Mouse (Mus musculus) layer of hippocampus, postnatal 36 days (tissue): ENCODE measurements at regions not wholly inside any gene's neighbourhood (a gene's known extent, or its start where the extent isn't known, plus 50 kb on each side); places are given as distances from the start of the nearest gene placed in this dataset.
A peak's percentile ranks its signal among the peaks of the same experiment; 100 is the strongest.

Experiments used
- DNase-seq, 2 experiments: peaks; one replicate each; pipeline ENCODE4 v3.0.0; 2022

DNA sequence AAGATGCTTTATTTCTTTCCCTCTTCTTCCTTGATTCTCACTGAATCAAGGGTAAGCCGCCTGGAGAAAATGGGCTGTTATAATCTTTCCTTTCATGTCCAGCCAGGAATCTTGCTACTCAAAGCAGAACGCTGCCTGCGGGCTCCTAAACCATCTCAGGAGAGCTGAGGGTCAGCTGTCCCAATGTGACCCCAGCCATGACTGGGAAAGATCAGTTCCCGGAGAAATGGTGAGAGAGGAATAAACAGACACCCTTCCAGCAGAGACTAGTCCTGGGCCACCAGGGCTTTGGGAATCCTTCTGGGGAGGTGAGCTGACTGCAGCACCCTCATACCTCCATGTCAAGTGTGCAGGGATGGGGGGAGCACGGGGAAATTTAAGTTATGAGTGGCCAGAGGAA lies 195.4 kb upstream of the Dio3 start:
- no peak for DNase-seq

- DNase-seq, result no peak
These were observed 191.9 kb upstream of the Dio3 start for GRCm38 (mm10) chr12:110086921-110087320.

- DNase-seq, result no peak
These were observed 191.1 kb upstream of the Dio3 start for GRCm38 (mm10) chr12:110087812-110088211.

DNA sequence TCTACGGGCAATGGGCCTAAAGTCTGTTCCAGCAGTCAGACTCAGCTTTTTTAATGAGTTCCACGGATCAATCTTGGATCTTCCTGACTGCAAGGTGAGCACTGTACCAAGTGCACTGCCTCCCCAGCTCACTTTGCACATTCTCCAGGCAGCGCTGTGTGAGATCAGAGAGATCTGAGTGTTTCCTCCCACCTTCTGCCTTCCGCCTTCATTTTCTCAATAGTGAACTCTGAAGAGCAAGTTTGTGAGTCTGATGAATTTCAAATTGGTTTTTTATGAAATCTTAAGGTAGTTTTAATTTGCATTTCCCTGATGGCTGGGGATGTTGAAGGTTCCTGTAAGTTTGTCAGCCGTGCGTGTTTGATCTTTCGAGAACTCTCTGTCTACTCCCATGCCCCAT lies 176.7 kb upstream of the Dio3 start:
- DNase-seq, result no peak

DNA sequence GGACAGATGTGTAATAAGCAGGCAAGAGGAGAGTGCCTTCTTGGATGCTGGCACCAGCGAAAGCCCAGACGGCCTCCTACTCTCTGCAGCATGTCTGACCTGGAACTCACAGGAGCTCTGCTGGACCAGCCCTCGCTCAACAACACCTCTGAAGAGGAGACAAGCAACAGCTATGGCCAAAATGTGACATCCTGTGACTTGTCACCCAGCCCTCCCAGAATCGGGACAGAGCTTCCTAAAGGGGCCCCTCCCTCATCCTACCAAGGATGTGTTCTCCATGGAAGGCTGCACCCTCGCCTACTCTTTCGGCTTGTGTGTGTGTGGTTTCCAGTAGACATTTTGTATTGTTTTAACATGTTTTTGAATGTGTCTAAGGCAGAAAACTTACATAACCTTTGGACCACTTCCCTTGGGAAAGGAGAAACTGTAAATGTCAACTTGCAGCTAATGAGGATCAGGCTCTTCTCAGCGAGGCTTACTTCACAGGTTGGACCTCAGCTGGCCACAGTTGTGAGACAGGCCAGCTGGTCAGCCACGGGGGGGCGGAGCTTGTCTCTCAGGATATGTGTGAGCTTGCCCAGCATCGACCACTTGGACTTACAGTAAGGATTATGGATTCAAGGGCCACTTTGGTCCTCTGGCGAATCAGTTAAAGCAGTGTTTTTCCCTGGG lies 166.7 kb upstream of the Dio3 start:
- no peak for DNase-seq

GRCm38 (mm10) chr12:110112723-110113105 lies 166.2 kb upstream of the Dio3 start:
- no peak for DNase-seq

DNA sequence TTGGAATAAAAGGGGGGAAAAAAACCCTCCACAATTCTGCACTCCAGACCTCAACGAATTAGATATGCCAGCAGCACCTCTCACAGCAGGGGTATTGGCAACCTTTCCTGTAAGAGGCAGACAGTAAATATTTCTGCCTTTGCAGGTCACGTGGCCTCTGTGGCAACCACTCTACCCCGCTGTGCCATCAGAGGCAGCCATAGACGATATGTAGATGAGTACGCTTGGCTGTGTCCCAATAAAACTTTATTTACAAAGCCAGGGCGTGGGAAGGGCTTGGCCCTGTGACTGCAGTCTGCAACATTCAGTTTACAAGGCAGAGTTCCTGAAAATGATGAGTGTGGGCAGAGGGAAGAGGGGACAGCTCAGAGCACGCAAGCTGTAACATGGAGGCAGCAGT lies 158.7 kb upstream of the Dio3 start:
- peak; percentile 28 to 50 for DNase-seq

DNA sequence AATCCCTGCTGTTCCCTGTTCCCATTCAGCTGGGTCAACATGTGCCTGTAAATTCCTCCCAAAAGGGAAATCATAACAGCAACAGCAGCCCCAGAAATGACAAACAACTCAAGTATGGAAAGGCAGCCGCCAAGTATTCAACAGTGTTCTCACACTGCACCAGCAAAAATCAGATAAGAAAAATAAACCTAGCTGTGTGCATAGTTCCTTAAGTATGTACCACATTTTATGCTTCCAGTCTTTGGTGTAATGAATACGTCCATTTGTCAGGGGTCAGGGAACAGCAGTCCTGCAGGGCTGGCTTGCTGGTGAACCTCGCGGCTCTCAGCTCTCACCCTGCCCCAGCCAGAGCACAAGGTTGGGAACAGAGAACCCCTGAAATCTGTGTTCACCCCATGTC lies 155.9 kb upstream of the Dio3 start:
- no peak for DNase-seq

GRCm38 (mm10) chr12:110126525-110126924 lies 152.3 kb upstream of the Dio3 start:
- no peak for DNase-seq

- DNase-seq, result no peak
These were observed 133.5 kb upstream of the Dio3 start for GRCm38 (mm10) chr12:110145379-110145778.

GRCm38 (mm10) chr12:110154225-110154962 lies 124.5 kb upstream of the Dio3 start:
- no peak for DNase-seq

- DNase-seq, result no peak
These were observed 123.9 kb upstream of the Dio3 start for GRCm38 (mm10) chr12:110154963-110155325.

GRCm38 (mm10) chr12:110156441-110156840 lies 122.4 kb upstream of the Dio3 start:
- no peak for DNase-seq

- DNase-seq, result no peak
These were observed 120.7 kb upstream of the Dio3 start for GRCm38 (mm10) chr12:110157998-110158747.

DNA sequence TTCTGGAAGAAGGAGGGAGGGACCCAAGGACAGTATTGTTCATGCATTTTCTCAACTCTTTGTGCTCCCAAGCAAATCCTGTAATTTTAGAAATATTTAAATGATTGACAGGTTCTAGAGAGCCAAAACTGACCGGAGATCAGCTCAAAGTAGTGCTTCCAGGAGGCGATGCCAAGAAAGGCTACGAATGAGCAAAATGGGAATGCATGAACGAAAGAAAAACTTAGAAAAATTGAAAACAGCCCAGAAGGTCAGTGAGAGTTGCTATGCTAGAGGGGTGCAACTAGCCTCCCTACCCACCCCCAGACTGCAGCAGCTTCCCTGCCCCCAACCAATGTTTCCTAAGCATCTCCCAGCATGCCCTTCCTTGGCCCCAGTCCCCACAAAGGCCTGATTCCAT lies 117.6 kb upstream of the Dio3 start:
- DNase-seq, result no peak

DNA sequence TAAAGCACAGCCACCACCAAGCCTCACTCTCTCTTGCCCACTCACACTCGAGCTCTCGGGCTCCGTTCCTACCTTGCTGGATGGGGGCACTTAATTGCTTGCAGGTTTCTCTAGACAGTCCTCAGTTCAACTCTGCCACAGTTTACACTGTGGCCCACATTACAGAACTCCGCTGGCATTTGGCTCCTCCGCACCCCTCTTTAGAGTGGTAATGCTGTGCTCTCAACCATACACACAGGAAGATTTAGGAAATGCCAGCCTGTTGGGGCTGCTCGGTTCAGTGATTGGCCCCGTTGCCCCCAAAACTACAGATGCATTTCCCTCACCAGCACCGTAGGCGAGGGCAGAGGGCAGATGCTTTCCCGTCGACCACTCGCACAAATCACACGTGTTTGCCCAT lies 113.4 kb upstream of the Dio3 start:
- DNase-seq, result no peak

- DNase-seq, result no peak
These were observed 110.5 kb upstream of the Dio3 start for GRCm38 (mm10) chr12:110168407-110168806.

GRCm38 (mm10) chr12:110169261-110169660 lies 109.6 kb upstream of the Dio3 start:
- no peak for DNase-seq

DNA sequence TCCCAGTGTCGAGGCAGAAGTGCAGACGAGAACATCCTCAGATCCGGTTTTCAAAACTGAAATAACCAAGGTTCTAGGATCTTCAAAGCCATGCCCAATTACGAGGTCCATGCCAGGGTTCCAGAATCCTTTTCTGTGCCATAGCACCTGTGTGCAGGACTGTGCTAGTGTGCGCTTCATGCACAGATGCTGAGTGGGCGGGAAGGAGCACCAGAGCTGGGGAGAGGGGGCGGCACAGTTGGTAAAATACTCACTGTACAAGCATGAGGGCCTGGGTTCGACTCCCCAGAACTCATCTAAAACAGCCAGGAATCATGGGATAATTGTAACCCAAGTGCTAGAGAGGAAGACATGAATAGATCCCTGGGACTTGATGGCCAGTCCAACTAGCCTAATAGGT lies 108.4 kb upstream of the Dio3 start:
- peak; percentile 23 to 28 for DNase-seq

- DNase-seq, result no peak
These were observed 101.0 kb upstream of the Dio3 start for GRCm38 (mm10) chr12:110177826-110178225.

- no peak for DNase-seq
These were observed 95.4 kb upstream of the Dio3 start for GRCm38 (mm10) chr12:110183473-110183872.

DNA sequence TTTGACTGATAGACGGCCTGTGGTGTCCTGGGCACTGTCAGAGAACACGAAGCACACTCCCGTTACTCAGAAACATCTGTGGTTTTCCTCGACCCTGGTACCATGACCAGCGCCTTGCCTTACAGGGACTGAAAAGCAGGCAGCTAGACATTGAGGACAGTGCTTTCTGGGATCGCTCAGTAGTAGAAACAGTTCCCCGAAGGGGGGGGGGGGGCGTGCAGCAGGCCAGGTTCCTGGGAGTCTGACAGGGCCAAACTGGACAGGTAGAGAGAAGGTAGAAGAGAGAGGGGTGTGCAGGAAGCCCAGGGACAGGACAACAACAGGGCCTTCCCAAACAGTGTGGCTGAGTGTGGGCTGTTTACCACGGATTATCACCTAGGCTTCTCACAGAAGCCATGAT lies 93.5 kb upstream of the Dio3 start:
- DNase-seq, result no peak

DNA sequence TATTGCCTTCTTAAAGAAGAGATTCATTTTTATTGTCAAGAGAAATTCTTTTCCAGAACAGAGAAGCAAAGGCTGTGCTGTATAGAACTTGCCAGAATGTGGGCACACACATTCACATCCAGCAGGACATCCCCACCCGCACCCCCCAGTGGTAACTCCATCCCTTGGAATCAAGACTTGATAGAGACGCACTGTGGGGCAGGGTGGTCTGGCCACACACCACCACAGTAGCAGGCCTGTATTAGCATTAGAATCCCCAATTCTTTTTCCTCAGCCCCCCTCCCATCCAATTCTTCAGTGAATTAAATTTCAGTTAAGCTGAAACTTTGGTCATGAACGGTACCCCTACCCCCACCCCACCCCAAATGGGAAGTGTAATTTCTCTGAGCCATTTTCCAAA lies 92.5 kb upstream of the Dio3 start:
- DNase-seq, result no peak

GRCm38 (mm10) chr12:110186911-110187245 lies 92.0 kb upstream of the Dio3 start:
- no peak for DNase-seq
